Mouse (Mus musculus) adrenal gland, postnatal 10 days (tissue): Measurements from ENCODE around the gene Sdf2. TPM values are rescaled to one million over a fixed set of nuclear protein-coding genes. Genes with fewer than 3 reads are reported as not detected.

Source experiments
- DNase-seq: peaks from one replicate; pipeline ENCODE4 v3.0.0; 2021; ENCODE audit warnings: mixed read lengths
- long read RNA-seq, 2 experiments: library from polyadenylated mRNA; stranded (forward); transcript quantifications; one replicate each; pipeline ENCODE4 v2.0.0; 2021
- total RNA-seq, 2 experiments: library from RNA; stranded (reverse); gene quantifications; 2 replicates each; pipeline ENCODE4 v1.2.3; 2021

The Sdf2 gene
- total RNA-seq, result 10 to 100 TPM; 67.9 to 68.2 TPM
- long read RNA-seq, experiment 1, transcript Sdf2-201 (3 exons, 1,268 nt), result major isoform, 114 of 132 reads
- long read RNA-seq, experiment 1, partial matches to known transcripts, result 11 of 132 reads
- long read RNA-seq, experiment 1, other reads (novel, unspliced or antisense), result 5 of 132 reads
- long read RNA-seq, experiment 2, transcript Sdf2-201 (3 exons, 1,268 nt), result major isoform, 67 of 78 reads
- long read RNA-seq, experiment 2, partial matches to known transcripts, result 0 of 78 reads
- long read RNA-seq, experiment 2, other reads (novel, unspliced or antisense), result 11 of 78 reads

DNA sequence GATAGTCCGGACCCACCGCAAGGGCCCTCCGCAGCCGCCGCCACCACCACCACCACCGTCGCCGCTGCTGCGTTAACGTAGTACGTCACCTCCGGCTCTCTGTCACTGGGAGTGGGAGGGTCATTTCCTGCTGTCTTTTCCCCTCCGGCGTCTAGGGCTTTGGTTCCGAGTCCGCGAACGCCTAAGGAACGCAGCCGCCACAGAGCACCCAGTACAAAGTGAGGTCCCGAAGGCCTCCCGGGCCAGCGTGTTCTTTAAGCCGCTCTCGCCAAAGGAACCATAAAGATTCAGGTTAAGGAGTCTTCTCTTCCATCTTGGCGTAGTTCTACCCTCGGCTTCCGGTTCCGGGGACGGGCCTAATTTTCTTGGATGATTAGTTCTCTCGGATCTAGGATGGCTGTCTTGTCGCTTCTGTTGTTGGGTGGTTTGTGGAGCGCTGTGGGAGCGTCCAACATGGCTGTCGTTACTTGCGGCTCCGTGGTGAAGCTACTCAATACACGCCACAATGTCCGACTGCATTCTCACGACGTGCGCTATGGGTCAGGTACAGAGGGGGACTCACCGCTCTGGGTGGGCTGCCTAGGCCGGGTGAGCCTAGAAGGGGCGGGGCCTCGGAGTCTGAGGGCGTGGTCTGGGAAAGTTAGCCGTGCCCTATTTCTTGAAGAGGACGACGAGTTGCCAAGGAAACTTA lies at the start of gene Sdf2, which contains the start of gene Supt6:
Sdf2 (plus strand) TSS at position 120 of the 691 bp plus-strand sequence.
Supt6 (minus strand) TSS at position 361 of the 691 bp plus-strand sequence.
- peak; percentile 92 for DNase-seq

DNA sequence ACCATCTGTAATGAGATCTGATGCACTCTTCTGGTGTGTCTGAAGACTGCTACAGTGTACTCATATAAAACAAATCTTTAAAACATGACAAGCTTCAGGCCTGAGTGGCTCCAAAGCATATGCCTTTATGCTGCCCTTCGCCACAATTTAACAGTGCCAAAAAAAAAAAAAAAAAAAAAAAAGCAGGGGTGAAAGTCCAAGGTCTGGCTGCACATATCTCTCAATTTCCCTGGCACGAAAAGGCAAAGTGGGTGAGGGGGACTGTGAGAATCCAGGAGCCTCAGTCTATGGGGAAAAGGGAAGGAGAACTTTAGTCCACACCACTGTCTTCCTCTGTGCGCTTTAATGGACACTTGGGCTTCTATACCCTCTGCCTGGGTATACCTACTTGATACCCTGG lies 43.2 kb upstream of the Sdf2 start:
- DNase-seq, result no peak

- DNase-seq, result peak; percentile 50
Observed at GRCm38 (mm10) chr11:78204287-78204686, 41.3 kb upstream of the Sdf2 start.

- DNase-seq, result no peak
Observed at GRCm38 (mm10) chr11:78205361-78206206, 40.0 kb upstream of the Sdf2 start.

DNA sequence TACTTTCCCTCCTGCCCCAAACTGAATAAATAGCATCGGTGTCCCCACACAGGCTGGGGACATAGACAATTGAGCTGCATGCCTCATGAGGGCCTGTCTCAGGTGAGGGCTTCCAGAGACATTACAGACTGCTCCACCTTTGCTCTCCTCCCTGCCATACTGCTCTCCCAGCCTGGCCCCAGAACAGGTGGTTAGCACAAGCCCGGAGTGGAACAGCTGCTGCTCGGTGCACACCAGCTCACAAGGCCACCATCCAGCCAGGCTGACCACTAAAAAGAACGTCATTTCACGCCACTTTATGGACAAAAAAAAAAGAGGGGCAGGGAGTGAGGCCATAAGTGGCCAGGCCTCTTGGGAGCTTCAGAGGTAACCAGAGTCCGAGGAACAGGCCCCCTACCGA lies 38.4 kb upstream of the Sdf2 start:
- DNase-seq, result no peak

DNA sequence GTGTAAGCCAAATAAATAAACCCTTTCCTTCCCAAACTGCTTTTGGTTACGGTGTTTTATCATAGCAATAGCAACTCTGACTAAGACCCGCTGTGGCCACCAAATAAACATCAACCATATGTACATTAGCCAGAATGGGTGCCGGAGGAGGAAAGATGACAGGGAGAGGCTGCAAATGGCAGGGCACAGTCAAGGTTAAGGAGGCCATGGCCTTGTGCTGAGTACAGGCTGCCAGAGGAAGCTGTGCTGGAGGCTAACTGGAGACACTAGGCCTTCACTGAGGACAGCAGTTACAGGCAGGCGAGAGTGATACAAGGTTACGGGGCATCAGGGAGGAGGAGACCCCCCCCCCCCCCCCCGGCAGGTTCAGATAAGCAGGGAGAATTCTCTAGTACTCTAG lies 35.7 kb upstream of the Sdf2 start:
- DNase-seq, result peak; percentile 48

GRCm38 (mm10) chr11:78210615-78211014 lies 34.9 kb upstream of the Sdf2 start:
- DNase-seq, result no peak

- DNase-seq, result no peak
Observed at GRCm38 (mm10) chr11:78211513-78211912, 34.0 kb upstream of the Sdf2 start.

GRCm38 (mm10) chr11:78213086-78213817 lies 32.3 kb upstream of the Sdf2 start:
- DNase-seq, result no peak

DNA sequence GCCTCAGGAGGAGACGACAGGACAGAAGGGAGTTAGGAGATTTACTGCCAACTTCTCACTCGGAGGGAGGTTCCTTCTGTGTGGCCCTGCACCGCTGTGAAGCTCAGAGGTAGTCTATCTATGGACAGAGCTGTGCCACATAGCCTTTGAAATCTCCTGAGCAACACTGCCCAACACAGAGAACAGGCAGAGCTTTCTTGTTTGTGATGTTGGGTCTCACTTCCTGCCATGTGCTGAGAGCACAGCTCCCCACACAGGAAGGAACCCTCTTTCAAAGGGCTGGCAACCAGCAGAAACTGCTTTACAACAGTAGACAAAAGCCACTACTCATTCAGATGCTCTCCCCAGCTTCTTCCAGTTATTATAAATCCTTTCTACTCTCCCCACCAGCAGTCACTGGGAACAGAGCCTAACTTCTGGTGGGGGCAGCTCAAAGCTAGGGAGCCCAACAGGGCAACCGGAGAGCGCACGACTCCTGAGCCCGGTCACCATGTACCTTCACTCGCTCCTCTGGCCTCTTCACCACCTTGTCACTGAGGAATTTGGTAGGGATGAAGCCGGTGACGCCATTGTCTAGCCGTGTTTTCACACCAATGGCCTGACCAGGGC lies 29.7 kb upstream of the Sdf2 start:
- DNase-seq, result no peak

- DNase-seq, result no peak
Observed at GRCm38 (mm10) chr11:78223586-78223985, 22.0 kb upstream of the Sdf2 start.

GRCm38 (mm10) chr11:78231518-78231917 lies 14.0 kb upstream of the Sdf2 start:
- no peak for DNase-seq

- no peak for DNase-seq
Observed at GRCm38 (mm10) chr11:78240193-78240857, 5.2 kb upstream of the Sdf2 start.

GRCm38 (mm10) chr11:78245261-78245626 lies 302 bp upstream of the Sdf2 start:
- DNase-seq, result no peak

- DNase-seq, result no peak
Observed at GRCm38 (mm10) chr11:78246318-78247011, 919 bp downstream of the Sdf2 start.

GRCm38 (mm10) chr11:78247012-78247348 lies 1.4 kb downstream of the Sdf2 start:
- no peak for DNase-seq

DNA sequence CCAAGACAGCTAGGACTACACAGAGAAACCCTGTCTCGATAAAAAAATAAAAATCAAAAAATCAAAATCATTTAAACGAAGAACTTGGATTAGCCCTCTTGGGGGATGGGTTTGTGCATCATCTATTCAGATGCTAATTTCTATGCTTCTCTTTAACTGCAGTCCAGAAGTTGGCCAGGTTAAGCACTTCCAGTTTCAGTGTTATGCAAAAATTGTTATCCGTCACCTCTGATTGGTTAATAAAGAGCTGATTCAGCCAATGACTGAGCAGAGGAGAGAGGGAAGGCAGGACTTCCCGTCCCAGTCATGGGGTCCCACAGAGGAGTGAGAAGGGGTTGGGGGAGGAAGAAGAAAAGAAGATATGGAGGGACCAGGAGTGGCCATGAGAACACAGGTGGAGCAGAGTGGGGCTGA lies 2.2 kb downstream of the Sdf2 start:
- no peak for DNase-seq

DNA sequence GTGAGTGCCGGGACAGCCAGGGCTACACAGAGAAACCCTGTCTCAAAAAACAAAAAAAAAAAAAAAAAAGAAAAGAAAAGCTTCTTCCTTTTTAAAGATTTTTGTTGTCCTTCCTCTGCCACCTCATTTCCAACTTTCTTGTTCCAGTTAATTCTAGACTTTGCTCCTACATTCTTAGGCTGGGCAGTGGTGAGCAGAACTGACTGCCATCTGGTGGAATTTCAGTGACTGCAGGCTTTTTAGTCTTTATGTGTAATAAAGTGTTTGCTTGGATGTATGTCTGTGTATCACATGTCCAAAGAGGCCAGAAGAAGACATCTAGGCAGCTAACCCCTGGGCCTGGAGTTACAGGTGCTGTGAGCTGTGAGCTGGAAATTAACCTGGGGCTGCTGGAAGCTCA lies 11.1 kb downstream of the Sdf2 start:
- no peak for DNase-seq

GRCm38 (mm10) chr11:78260489-78261258 lies 15.1 kb downstream of the Sdf2 start:
- no peak for DNase-seq
